Mouse (Mus musculus) liver, adult 2 months (tissue): ENCODE data around the gene Fkrp. TPM values are rescaled to one million over a fixed set of nuclear protein-coding genes. Genes with fewer than 3 reads are reported as not detected.

Source experiments
- DNase-seq: peaks from one replicate; pipeline ENCODE4 v3.0.0-alpha.2; 2011; ENCODE audit warnings: low read depth, low spot score; ENCODE audit errors: extremely low read depth
- H3K27ac ChIP-seq: fragments of 200-500 bp; replicated peaks from 2 replicates; pipeline ENCODE4 v1.5.1; 2012; ENCODE audit warnings: low read depth, mild to moderate bottlenecking, control low read depth, inconsistent platforms, low read length; ENCODE audit not compliant: insufficient read depth
- H3K27me3 ChIP-seq: fragments of 200-500 bp; 2 replicates; pipeline ENCODE4 v1.6.1; 2012; ENCODE audit warnings: mild to moderate bottlenecking, moderate library complexity, low read length, inconsistent platforms; ENCODE audit not compliant: control insufficient read depth, insufficient read depth
- H3K36me3 ChIP-seq: fragments of 200-500 bp; 2 replicates; pipeline ENCODE4 v1.6.1; 2012; ENCODE audit warnings: low read length, inconsistent platforms; ENCODE audit not compliant: control insufficient read depth, insufficient read depth
- H3K4me1 ChIP-seq: fragments of 200-500 bp; 2 replicates; pipeline ENCODE4 v1.6.1; 2011; ENCODE audit warnings: low read length; ENCODE audit not compliant: control insufficient read depth, insufficient read depth
- H3K4me3 ChIP-seq: fragments of 200-500 bp; 2 replicates; pipeline ENCODE4 v1.5.1; 2011; ENCODE audit warnings: low read depth, mild to moderate bottlenecking, control low read depth, low read length, moderate library complexity; ENCODE audit not compliant: insufficient read depth
- H3K79me2 ChIP-seq: fragments of 200-500 bp; 2 replicates; pipeline ENCODE4 v1.6.1; 2012; ENCODE audit warnings: inconsistent platforms, mild to moderate bottlenecking, low read length, moderate library complexity; ENCODE audit not compliant: control insufficient read depth, insufficient read depth
- H3K9ac ChIP-seq: fragments of 200-500 bp; 2 replicates; pipeline ENCODE4 v1.6.1; 2012; ENCODE audit warnings: low read depth, mild to moderate bottlenecking, control low read depth, inconsistent platforms, low read length
- CTCF ChIP-seq: fragments of 200-500 bp; IDR thresholded peaks from 2 replicates; pipeline ENCODE4 v1.5.1; 2011; ENCODE audit warnings: low read depth, low read length, control low read depth
- POLR2A ChIP-seq: fragments of 200-500 bp; IDR thresholded peaks from 2 replicates; pipeline ENCODE4 v1.6.1; 2011; ENCODE audit warnings: low read length, control low read depth; ENCODE audit not compliant: insufficient read depth; ENCODE audit errors: extremely low read depth
- WGBS: fragments of 180-500 bp; shearing (Covaris S2); methylation state at CpG from one replicate; pipeline ENCODE4 v1.1.7; 2018; 5-methylcytosine and 5-hydroxymethylcytosine counted together
- polyA plus RNA-seq: library from polyadenylated mRNA; depleted of rRNA; stranded (reverse); fragments of >200 nt; gene quantifications from 2 replicates; pipeline ENCODE4 v1.2.3, GENCODE M21; 2012; rRNA removed
- total RNA-seq: library from RNA; depleted of rRNA; stranded (reverse); fragments of >200 nt; gene quantifications from 2 replicates; pipeline ENCODE4 v1.2.3, GENCODE M21; 2014; rRNA removed

Fkrp gene
- total and polyA plus RNA-seq, 2 experiments, result 5.5 to 15.3 TPM

GRCm38 (mm10) chr7:16760292-16760691, 56.2 kb downstream of the Fkrp start:
- Histone ChIP-seq H3K27ac (no peak overlapping the region), H3K27me3 (no peaks in the 10 kb centered on the region), H3K4me1 (no peaks in the 10 kb centered on the region), H3K36me3 (no peaks in the 10 kb centered on the region), H3K9ac (no peak overlapping the region), H3K4me3 (no peak overlapping the region), H3K79me2 (no peaks in the 10 kb centered on the region)
- no peak for DNase-seq
- TF ChIP-seq POLR2A, result no peak
- TF ChIP-seq CTCF, result no peak
- WGBS, result 29% methylated on average over 8 of the region's 8 CpGs

Other genes with a start within 250 kb of the Fkrp start
- 30.4 and 38.9 TPM in 2 replicates for gene Arhgap35, start 201.7 kb downstream of the Fkrp start, total RNA-seq
- gene Arhgap35, start 201.7 kb downstream of the Fkrp start, polyA plus RNA-seq, result 20.7 and 22.2 TPM in 2 replicates
- not detected in 2 replicates for gene Ceacam15, start 141.0 kb downstream of the Fkrp start, total RNA-seq
- not detected in 2 replicates for gene Ceacam15, start 141.0 kb downstream of the Fkrp start, polyA plus RNA-seq
- not detected in 2 replicates for gene Ceacam9, start 94.8 kb downstream of the Fkrp start, total RNA-seq
- not detected in 2 replicates for gene Ceacam9, start 94.8 kb downstream of the Fkrp start, polyA plus RNA-seq
- gene Ap2s1, start 78.3 kb downstream of the Fkrp start, total RNA-seq, result 116 and 134 TPM in 2 replicates
- 171 and 195 TPM in 2 replicates for gene Ap2s1, start 78.3 kb downstream of the Fkrp start, polyA plus RNA-seq
- 1.8 and 3.4 TPM in 2 replicates for gene Slc1a5, start 35.4 kb downstream of the Fkrp start, total RNA-seq
- 2.6 and 4.2 TPM in 2 replicates for gene Slc1a5, start 35.4 kb downstream of the Fkrp start, polyA plus RNA-seq
- gene Strn4, start 843 bp downstream of the Fkrp start, total RNA-seq, result 18.7 and 26.3 TPM in 2 replicates
- 39.5 and 52.7 TPM in 2 replicates for gene Strn4, start 843 bp downstream of the Fkrp start, polyA plus RNA-seq
- gene Prkd2, start 26.2 kb upstream of the Fkrp start, total RNA-seq, result 2.5 and 5.1 TPM in 2 replicates
- 7.8 and 11.7 TPM in 2 replicates for gene Prkd2, start 26.2 kb upstream of the Fkrp start, polyA plus RNA-seq
- under 0.01 and 0.20 TPM in 2 replicates for gene Dact3, start 58.6 kb upstream of the Fkrp start, total RNA-seq
- 0.52 and 0.64 TPM in 2 replicates for gene Dact3, start 58.6 kb upstream of the Fkrp start, polyA plus RNA-seq
- not detected in 2 replicates for gene Gng8, start 75.1 kb upstream of the Fkrp start, total RNA-seq
- gene Gng8, start 75.1 kb upstream of the Fkrp start, polyA plus RNA-seq, result 0.25 and 0.26 TPM in 2 replicates
- 0.07 and 0.09 TPM in 2 replicates for gene Ptgir, start 89.8 kb upstream of the Fkrp start, total RNA-seq
- gene Ptgir, start 89.8 kb upstream of the Fkrp start, polyA plus RNA-seq, result 0.09 and 0.33 TPM in 2 replicates
- gene Calm3, start 107.4 kb upstream of the Fkrp start, total RNA-seq, result 64.9 and 77.4 TPM in 2 replicates
- gene Calm3, start 107.4 kb upstream of the Fkrp start, polyA plus RNA-seq, result 72.0 and 78.1 TPM in 2 replicates
- under 0.01 and 0.07 TPM in 2 replicates for gene Pnmal2, start 128.0 kb upstream of the Fkrp start, total RNA-seq
- 0.02 and 0.10 TPM in 2 replicates for gene Pnmal2, start 128.0 kb upstream of the Fkrp start, polyA plus RNA-seq
- gene Pnmal1, start 142.9 kb upstream of the Fkrp start, total RNA-seq, result not detected in 2 replicates
- not detected in 2 replicates for gene Pnmal1, start 142.9 kb upstream of the Fkrp start, polyA plus RNA-seq
- 0.07 TPM in 1 of 2 replicates, not detected in the other for gene Gm42372, start 166.4 kb upstream of the Fkrp start, total RNA-seq
- not detected in 2 replicates for gene Gm42372, start 166.4 kb upstream of the Fkrp start, polyA plus RNA-seq
- gene Ccdc8, start 176.0 kb upstream of the Fkrp start, total RNA-seq, result 0.40 and 0.46 TPM in 2 replicates
- gene Ccdc8, start 176.0 kb upstream of the Fkrp start, polyA plus RNA-seq, result 0.21 and 0.35 TPM in 2 replicates
- 24.2 and 39.9 TPM in 2 replicates for gene Ppp5c, start 211.2 kb upstream of the Fkrp start, total RNA-seq
- 93.2 and 112 TPM in 2 replicates for gene Ppp5c, start 211.2 kb upstream of the Fkrp start, polyA plus RNA-seq
- 0.07 and 0.09 TPM in 2 replicates for gene Hif3a, start 245.7 kb upstream of the Fkrp start, total RNA-seq
- 0.01 and 0.05 TPM in 2 replicates for gene Hif3a, start 245.7 kb upstream of the Fkrp start, polyA plus RNA-seq